Mouse (Mus musculus) CH12.LX (cell line): Measurements from ENCODE around the gene Pik3cb. TPM values are rescaled to one million over a fixed set of nuclear protein-coding genes. Genes with fewer than 3 reads are reported as not detected.
A peak's percentile ranks its signal among the peaks of the same experiment; 100 is the strongest.

Experiments used
- DNase-seq: peaks from one replicate; pipeline ENCODE4 v3.0.0-alpha.2; 2013; ENCODE audit errors: extremely low read depth
- H3K27ac ChIP-seq: 2 replicates; pipeline ENCODE4 v1.5.1; 2012; ENCODE audit warnings: low read depth, mild to moderate bottlenecking, control low read depth, moderate library complexity; ENCODE audit not compliant: insufficient read depth
- H3K27me3 ChIP-seq: replicated peaks from 2 replicates; pipeline ENCODE3; 2012; ENCODE audit warnings: inconsistent platforms
- H3K36me3 ChIP-seq, 2 experiments: replicated peaks in 1 of 2; 2 replicates each; pipeline versions ENCODE3 to v1.6.1; 2012; ENCODE audit warnings: inconsistent platforms in 1 of 2, low read length in 1 of 2, mild to moderate bottlenecking in 1 of 2, mixed read lengths in 1 of 2, moderate library complexity in 1 of 2; ENCODE audit not compliant: control insufficient read depth in 1 of 2, insufficient read depth in 1 of 2
- H3K4me1 ChIP-seq, 2 experiments: 2 replicates each; pipeline ENCODE4 v1.6.1; 2012; ENCODE audit warnings: inconsistent platforms in 1 of 2, moderate library complexity in 1 of 2; ENCODE audit not compliant: insufficient read depth in 2 of 2, control insufficient read depth in 1 of 2
- H3K4me2 ChIP-seq: 2 replicates; pipeline ENCODE4 v1.6.1; 2012; ENCODE audit warnings: low read depth, mild to moderate bottlenecking, control low read depth; ENCODE audit not compliant: poor library complexity, insufficient read depth, severe bottlenecking
- H3K4me3 ChIP-seq, 3 experiments: fragments of 150-350 bp in 1 of 3; sonication (generic) in 1 of 3; replicated peaks in 1 of 3; 2 replicates each; pipeline versions ENCODE3 to v1.5.1; 2011 to 2012; ENCODE audit warnings: low read depth in 2 of 3, low read length in 2 of 3, mild to moderate bottlenecking in 2 of 3, moderate library complexity in 2 of 3, control low read depth in 1 of 3, improper control_type of control experiment in 1 of 3, inconsistent platforms in 1 of 3, mixed read lengths in 1 of 3; ENCODE audit not compliant: poor library complexity in 1 of 3
- H3K79me2 ChIP-seq: replicated peaks from 2 replicates; pipeline ENCODE4 v1.6.1; 2012; ENCODE audit warnings: mild to moderate bottlenecking, moderate library complexity; ENCODE audit not compliant: control insufficient read depth, poor library complexity, insufficient read depth, severe bottlenecking; ENCODE audit errors: extremely low read depth
- H3K9ac ChIP-seq: 2 replicates; pipeline ENCODE4 v1.6.1; 2012; ENCODE audit warnings: low read depth, mild to moderate bottlenecking, control low read depth, moderate library complexity; ENCODE audit not compliant: insufficient read depth
- H3K9me3 ChIP-seq: replicated peaks from 2 replicates; pipeline ENCODE3; 2012; ENCODE audit warnings: low read length, inconsistent platforms, mixed read lengths
- BHLHE40 ChIP-seq: IDR thresholded peaks from 2 replicates; pipeline ENCODE4 v1.6.1; 2011; ENCODE audit warnings: mild to moderate bottlenecking, low read depth, low read length, improper control_type of control experiment
- CHD1 ChIP-seq: IDR thresholded peaks from 2 replicates; pipeline ENCODE4 v1.6.1; 2012; ENCODE audit warnings: low read depth, low read length, improper control_type of control experiment, inconsistent platforms
- CTCF ChIP-seq, 2 experiments: IDR thresholded peaks in 1 of 2; conservative IDR thresholded peaks in 1 of 2; 2 replicates each; pipeline ENCODE4 v1.5.1; 2011 to 2012; ENCODE audit warnings: low read depth in 2 of 2, low read length in 2 of 2, improper control_type of control experiment in 1 of 2, inconsistent platforms in 1 of 2, mild to moderate bottlenecking in 1 of 2, moderate library complexity in 1 of 2
- E2F4 ChIP-seq: IDR thresholded peaks from 2 replicates; pipeline ENCODE4 v1.6.1; 2011; ENCODE audit warnings: low read depth, low read length, improper control_type of control experiment; ENCODE audit not compliant: insufficient replicate concordance
- ELF1 ChIP-seq: IDR thresholded peaks from 2 replicates; pipeline ENCODE4 v1.6.1; 2014; ENCODE audit warnings: low read depth, mild to moderate bottlenecking, inconsistent platforms, low read length, improper control_type of control experiment
- ETS1 ChIP-seq: conservative IDR thresholded peaks from 2 replicates; pipeline ENCODE4 v1.6.1; 2012; ENCODE audit warnings: low read depth, mild to moderate bottlenecking, inconsistent platforms, low read length, improper control_type of control experiment, moderate library complexity
- IRF4 ChIP-seq: IDR thresholded peaks from 2 replicates; pipeline ENCODE4 v1.6.1; 2014; ENCODE audit warnings: low read depth, mild to moderate bottlenecking, inconsistent platforms, low read length, improper control_type of control experiment
- JUN ChIP-seq: IDR thresholded peaks from 2 replicates; pipeline ENCODE4 v1.6.1; 2011; ENCODE audit warnings: low read depth, mild to moderate bottlenecking, low read length, improper control_type of control experiment, moderate library complexity; ENCODE audit not compliant: insufficient read depth
- JUND ChIP-seq: conservative IDR thresholded peaks from 2 replicates; pipeline ENCODE4 v1.6.1; 2011; ENCODE audit warnings: low read depth, low read length, improper control_type of control experiment
- MAX ChIP-seq: IDR thresholded peaks from 2 replicates; pipeline ENCODE4 v1.6.1; 2011; ENCODE audit warnings: low read length, improper control_type of control experiment
- MXI1 ChIP-seq: IDR thresholded peaks from 2 replicates; pipeline ENCODE4 v1.6.1; 2011; ENCODE audit warnings: mild to moderate bottlenecking, low read depth, low read length, improper control_type of control experiment
- NELFE ChIP-seq: IDR thresholded peaks from 2 replicates; pipeline ENCODE4 v1.6.1; 2011; ENCODE audit warnings: low read depth, low read length, improper control_type of control experiment
- NRF1 ChIP-seq: IDR thresholded peaks from 2 replicates; pipeline ENCODE4 v1.6.1; 2014; ENCODE audit warnings: low read depth, mild to moderate bottlenecking, inconsistent platforms, low read length, improper control_type of control experiment, moderate library complexity
- POLR2AphosphoS2 ChIP-seq: IDR thresholded peaks from 2 replicates; pipeline ENCODE4 v1.6.1; 2011; ENCODE audit warnings: low read depth, low read length, improper control_type of control experiment
- RCOR1 ChIP-seq: conservative IDR thresholded peaks from 2 replicates; pipeline ENCODE4 v1.6.1; 2012; ENCODE audit warnings: low read depth, mild to moderate bottlenecking, inconsistent platforms, low read length, improper control_type of control experiment
- SMC3 ChIP-seq: IDR thresholded peaks from 2 replicates; pipeline ENCODE4 v1.6.1; 2011; ENCODE audit warnings: low read depth, low read length, improper control_type of control experiment
- TCF12 ChIP-seq: IDR thresholded peaks from 2 replicates; pipeline ENCODE4 v1.6.1; 2014; ENCODE audit warnings: low read depth, mild to moderate bottlenecking, inconsistent platforms, low read length, improper control_type of control experiment
- UBTF ChIP-seq: IDR thresholded peaks from 2 replicates; pipeline ENCODE4 v1.6.1; 2012; ENCODE audit warnings: low read depth, mild to moderate bottlenecking, inconsistent platforms, low read length, improper control_type of control experiment, moderate library complexity
- ZC3H11A ChIP-seq: IDR thresholded peaks from 2 replicates; pipeline ENCODE4 v1.6.1; 2012; ENCODE audit warnings: low read depth, mild to moderate bottlenecking, inconsistent platforms, low read length, improper control_type of control experiment
- ZNF384 ChIP-seq: IDR thresholded peaks from 2 replicates; pipeline ENCODE4 v1.6.1; 2012; ENCODE audit warnings: low read depth, low read length, improper control_type of control experiment, inconsistent platforms
- dilution Hi-C: fragments of 300-500 bp; cut with MboI; formaldehyde crosslinking; loops from 2 replicates; pipeline ENCODE4 v1.14.3; 2020; ENCODE audit warnings: low sequenced_read_pairs; ENCODE audit not compliant: extremely low pct_unique_long_range_greater_than_20kb, extremely low pct_ligation_motif_present
- in situ Hi-C: fragments of 300-500 bp; cut with MboI; formaldehyde crosslinking; loops from 3 replicates; pipeline ENCODE4 v1.14.3; 2019; ENCODE audit warnings: low sequenced_read_pairs, low pct_ligation_motif_present, low pct_unique_long_range_greater_than_20kb, mixed read lengths
- polyA plus RNA-seq: library from polyadenylated mRNA; unstranded; fragments of >175 nt; gene quantifications from 2 replicates; pipeline ENCODE4 v1.2.1, GENCODE M21; 2012; ENCODE audit warnings: low read depth; ENCODE audit not compliant: insufficient read length
- total RNA-seq, 2 experiments: library from RNA; depleted of rRNA; stranded (reverse); fragments of 300-350 nt in 1 of 2; fragments of >200 nt in 1 of 2; gene quantifications; 2 replicates each; pipeline ENCODE4 v1.2.3; 2012 to 2014

Gene Pik3cb
- total and polyA plus RNA-seq, 3 experiments = 1.0 to 3.2 (median 1.0) TPM

- TF ChIP-seq ETS1 (no peak), ZNF384 (peak; percentile 73)
- Histone ChIP-seq H3K4me1 (peaks cover 0 to 8% of the 10 kb centered on the region in 2 experiments; a peak in 1 of 4 replicates), H3K27me3 (no peaks in the 10 kb centered on the region), H3K9me3 (no peaks in the 10 kb centered on the region), H3K79me2 (no peaks in the 10 kb centered on the region), H3K9ac (peak overlapping the region; percentile 31; the same call in 1 of the 2 replicates), H3K4me3 (no peak overlapping the region), H3K4me2 (peak overlapping the region; percentile 80), H3K27ac (no peak overlapping the region), H3K36me3 (peaks cover 0 to 9% of the 10 kb centered on the region in 2 experiments)
- no peak for DNase-seq
- dilution Hi-C loops = no loop called here
- in situ Hi-C loops = no loop called here
These were observed 131.1 kb downstream of the Pik3cb start for GRCm38 (mm10) chr9:99009069-99009897.

GRCm38 (mm10) chr9:99001326-99001725 is 139.1 kb downstream of the Pik3cb start:
- dilution Hi-C loops = no loop called here
- DNase-seq = no peak
- H3K27me3 ChIP-seq = no peaks in the 10 kb centered on the region
- no peak overlapping the region for H3K4me2 ChIP-seq
- TF ChIP-seq BHLHE40 (no peak), E2F4 (no peak), JUN (no peak), CTCF (conservative IDR thresholded peaks at IDR 0.05 in 1 of 2, IDR thresholded peaks at IDR 0.05 in 1 of 2; ENCODE audit: low read depth in 2 of 2, low read length in 2 of 2) (no peak), TCF12 (no peak)
- H3K4me1 ChIP-seq = peaks cover 7 to 29% of the 10 kb centered on the region in 2 experiments; a peak in 3 of 4 replicates
- no peak overlapping the region for H3K27ac ChIP-seq
- H3K36me3 ChIP-seq = peaks cover 30 to 63% of the 10 kb centered on the region in 2 experiments
- H3K79me2 ChIP-seq = no peaks in the 10 kb centered on the region
- no peak overlapping the region for H3K9ac ChIP-seq
- H3K4me3 ChIP-seq = no peak overlapping the region
- H3K9me3 ChIP-seq = peaks cover 1% of the 10 kb centered on the region
- in situ Hi-C loops = no loop called here

GRCm38 (mm10) chr9:98999881-99000339 is 140.5 kb downstream of the Pik3cb start:
- Histone ChIP-seq H3K79me2 (no peaks in the 10 kb centered on the region), H3K4me1 (peaks cover 7 to 41% of the 10 kb centered on the region in 2 experiments; a peak in 3 of 4 replicates), H3K27me3 (no peaks in the 10 kb centered on the region), H3K27ac (no peak overlapping the region), H3K9ac (no peak overlapping the region), H3K36me3 (peaks cover 37 to 64% of the 10 kb centered on the region in 2 experiments), H3K4me3 (no peak overlapping the region), H3K4me2 (no peak overlapping the region), H3K9me3 (peaks cover 1% of the 10 kb centered on the region)
- dilution Hi-C loops (no loop called here), in situ Hi-C loops (no loop called here)
- no peak for DNase-seq
- TF ChIP-seq ZC3H11A (no peak), NELFE (no peak), UBTF (no peak), JUND (no peak), POLR2AphosphoS2 (no peak), BHLHE40 (no peak), TCF12 (no peak), JUN (no peak), ELF1 (no peak), RCOR1 (no peak), SMC3 (no peak), MAX (no peak), IRF4 (no peak), MXI1 (no peak), NRF1 (no peak), CTCF (conservative IDR thresholded peaks at IDR 0.05 in 1 of 2, IDR thresholded peaks at IDR 0.05 in 1 of 2; ENCODE audit: low read depth in 2 of 2, low read length in 2 of 2) (no peak), CHD1 (no peak)
